Mouse (Mus musculus) neural tube, embryonic 15.5 days (tissue): Measurements from ENCODE around the gene Khdc4. TPM values are rescaled to one million over a fixed set of nuclear protein-coding genes. Genes with fewer than 3 reads are reported as not detected.

Experiments
- ATAC-seq: fragments of 200-750 bp; cut with Nextera tagmentation; 2 replicates; pipeline ENCODE4 v1.8.0; 2017; ENCODE audit warnings: mild to moderate bottlenecking, moderate TSS enrichment, moderate library complexity; ENCODE audit not compliant: low FRiP score
- H3K27ac ChIP-seq: fragments of 300-500 bp; sonication (generic); replicated peaks from 2 replicates; pipeline ENCODE4 v1.5.1; 2015; ENCODE audit warnings: mild to moderate bottlenecking, inconsistent platforms
- H3K27me3 ChIP-seq: fragments of 300-500 bp; sonication (generic); replicated peaks from 2 replicates; pipeline ENCODE4 v1.6.1; 2015; ENCODE audit warnings: inconsistent platforms
- H3K36me3 ChIP-seq: fragments of 300-500 bp; sonication (generic); 2 replicates; pipeline ENCODE4 v1.6.1; 2015; ENCODE audit warnings: inconsistent platforms
- H3K4me1 ChIP-seq: fragments of 300-500 bp; sonication (generic); 2 replicates; pipeline ENCODE4 v1.6.1; 2015; ENCODE audit warnings: inconsistent platforms
- H3K4me2 ChIP-seq: fragments of 300-500 bp; sonication (generic); 2 replicates; pipeline ENCODE4 v1.6.1; 2015; ENCODE audit warnings: inconsistent platforms, mild to moderate bottlenecking, moderate library complexity
- H3K4me3 ChIP-seq: fragments of 300-500 bp; sonication (generic); replicated peaks from 2 replicates; pipeline ENCODE4 v1.5.1; 2015; ENCODE audit warnings: mild to moderate bottlenecking, inconsistent platforms
- H3K9ac ChIP-seq: fragments of 300-500 bp; sonication (generic); replicated peaks from 2 replicates; pipeline ENCODE4 v1.6.1; 2015; ENCODE audit warnings: mild to moderate bottlenecking, inconsistent platforms
- H3K9me3 ChIP-seq: fragments of 300-500 bp; sonication (generic); replicated peaks from 2 replicates; pipeline ENCODE4 v1.6.1; 2016; ENCODE audit warnings: inconsistent platforms
- WGBS: fragments of 180-500 bp; shearing (Covaris S2); methylation state at CpG from one replicate; pipeline ENCODE4 v1.1.7; 2015; ENCODE audit warnings: mixed read lengths; 5-methylcytosine and 5-hydroxymethylcytosine counted together
- polyA plus RNA-seq: library from polyadenylated mRNA; unstranded; fragments of >200 nt; fragmentation: Nextera tagmentation; extraction: Ambion mirVana; gene quantifications from 2 replicates; pipeline ENCODE4 v1.2.1, GENCODE M21; 2015

Khdc4 gene
- polyA plus RNA-seq, 1 experiment from 2014 or later, result 87.4 TPM

DNA sequence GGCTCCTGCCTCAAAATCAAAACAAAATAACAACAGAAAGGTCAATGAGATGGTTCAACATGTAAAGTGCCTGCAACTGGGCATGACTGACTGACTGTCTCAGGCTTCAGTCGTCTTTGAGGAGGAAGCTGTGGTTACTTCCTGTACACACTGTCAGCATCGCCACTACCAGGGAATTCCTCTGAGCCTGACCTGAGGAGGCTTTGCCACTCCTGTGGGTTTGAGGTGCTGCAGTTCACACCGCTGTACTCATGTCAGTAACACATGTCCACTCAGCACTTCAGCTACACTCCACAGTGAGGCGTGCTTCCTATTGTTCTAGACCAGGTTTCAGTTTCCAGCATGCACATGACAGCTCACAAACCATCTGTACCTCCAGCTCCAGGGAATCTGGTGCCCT is 21.5 kb upstream of the Khdc4 start:
- H3K9ac ChIP-seq, result no peak overlapping the region
- no peak for ATAC-seq
- H3K27me3 ChIP-seq, result no peaks in the 10 kb centered on the region
- no peaks in the 10 kb centered on the region for H3K4me1 ChIP-seq
- 84% methylated on average over 4 of the region's 4 CpGs for WGBS
- H3K36me3 ChIP-seq, result no peaks in the 10 kb centered on the region
- H3K27ac ChIP-seq, result no peak overlapping the region
- H3K4me3 ChIP-seq, result no peak overlapping the region
- no peaks in the 10 kb centered on the region for H3K9me3 ChIP-seq
- H3K4me2 ChIP-seq, result no peak overlapping the region

GRCm38 (mm10) chr3:88677399-88677798 is 8.2 kb upstream of the Khdc4 start:
- 11% methylated on average over 11 of the region's 11 CpGs for WGBS
- peak; percentile 50; the same call in 1 of the 2 replicates for ATAC-seq
- Histone ChIP-seq H3K9me3 (no peaks in the 10 kb centered on the region), H3K4me1 (peaks cover 4% of the 10 kb centered on the region), H3K36me3 (no peaks in the 10 kb centered on the region), H3K9ac (peak overlapping the region; percentile 47), H3K4me2 (peak overlapping the region; percentile 70), H3K27me3 (no peaks in the 10 kb centered on the region), H3K27ac (no peak overlapping the region), H3K4me3 (peak overlapping the region; percentile 33)

- WGBS, result 96% methylated on average over 2 of the region's 2 CpGs
- no peaks in the 10 kb centered on the region for H3K27me3 ChIP-seq
- no peak overlapping the region for H3K27ac ChIP-seq
- peaks cover 19% of the 10 kb centered on the region for H3K4me1 ChIP-seq
- ATAC-seq, result no peak
- no peaks in the 10 kb centered on the region for H3K9me3 ChIP-seq
- H3K36me3 ChIP-seq, result peaks cover 10% of the 10 kb centered on the region; the same call in 1 of the 2 replicates
- no peak overlapping the region for H3K4me2 ChIP-seq
- no peak overlapping the region for H3K4me3 ChIP-seq
- H3K9ac ChIP-seq, result no peak overlapping the region
These were observed 1.8 kb upstream of the Khdc4 start for GRCm38 (mm10) chr3:88683814-88684213.

GRCm38 (mm10) chr3:88684236-88684979 is 1.2 kb upstream of the Khdc4 start:
- no peak overlapping the region for H3K9ac ChIP-seq
- peak overlapping the region; percentile 63 for H3K4me3 ChIP-seq
- H3K27me3 ChIP-seq, result no peaks in the 10 kb centered on the region
- H3K9me3 ChIP-seq, result no peaks in the 10 kb centered on the region
- peaks cover 14% of the 10 kb centered on the region for H3K36me3 ChIP-seq
- WGBS, result 66% methylated on average over 8 of the region's 8 CpGs
- no peak for ATAC-seq
- H3K4me1 ChIP-seq, result peaks cover 19% of the 10 kb centered on the region
- peak overlapping the region; percentile 67 for H3K4me2 ChIP-seq
- peak overlapping the region; percentile 86 for H3K27ac ChIP-seq

DNA sequence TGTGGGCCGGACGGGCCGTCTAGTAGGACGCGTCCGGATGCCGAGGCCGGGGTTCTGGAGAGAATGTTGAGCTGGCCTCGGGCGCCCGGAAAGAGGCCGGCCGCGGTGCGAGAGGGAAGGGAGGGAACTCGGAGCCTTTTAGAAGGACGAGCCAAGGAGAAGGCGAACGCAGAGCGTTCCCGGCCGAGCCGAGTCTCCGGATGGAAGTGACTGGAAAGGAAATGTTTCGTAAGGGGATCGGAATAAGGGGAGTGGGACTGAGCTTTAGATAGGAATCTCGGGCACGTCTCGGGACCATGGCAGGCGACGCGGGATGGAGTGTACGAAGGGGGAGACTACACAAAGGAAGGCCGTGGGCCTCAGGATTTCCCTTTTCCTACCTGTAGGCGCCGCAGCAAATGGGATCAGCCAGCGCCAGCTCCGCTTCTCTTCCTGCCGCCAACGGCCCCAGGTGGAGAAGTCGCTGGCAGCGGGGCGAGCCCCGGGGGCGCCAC is 402 bp downstream of the Khdc4 start:
- Histone ChIP-seq H3K27ac (peak overlapping the region; percentile 98), H3K9ac (peak overlapping the region; percentile 94), H3K27me3 (no peaks in the 10 kb centered on the region), H3K4me2 (peak overlapping the region; percentile 67), H3K4me1 (peaks cover 19% of the 10 kb centered on the region), H3K36me3 (peaks cover 30% of the 10 kb centered on the region), H3K9me3 (no peaks in the 10 kb centered on the region), H3K4me3 (peak overlapping the region; percentile 63)
- WGBS, result under 1% methylated on average over 44 of the region's 45 CpGs
- peak; percentile 82 for ATAC-seq

GRCm38 (mm10) chr3:88686734-88687611 is 1.4 kb downstream of the Khdc4 start:
- H3K4me3 ChIP-seq, result peak overlapping the region; percentile 63
- H3K4me2 ChIP-seq, result peak overlapping the region; percentile 67
- no peaks in the 10 kb centered on the region for H3K9me3 ChIP-seq
- no peak for ATAC-seq
- H3K4me1 ChIP-seq, result peaks cover 19% of the 10 kb centered on the region
- H3K27ac ChIP-seq, result peak overlapping the region; percentile 98; the same call in 1 of the 2 replicates
- no peaks in the 10 kb centered on the region for H3K27me3 ChIP-seq
- H3K36me3 ChIP-seq, result peaks cover 36% of the 10 kb centered on the region
- WGBS, result 50% methylated on average over 13 of the region's 13 CpGs
- H3K9ac ChIP-seq, result peak overlapping the region; percentile 94

- H3K36me3 ChIP-seq, result peaks cover 53% of the 10 kb centered on the region
- no peaks in the 10 kb centered on the region for H3K27me3 ChIP-seq
- no peaks in the 10 kb centered on the region for H3K9me3 ChIP-seq
- H3K4me2 ChIP-seq, result no peak overlapping the region
- H3K4me1 ChIP-seq, result peaks cover 19% of the 10 kb centered on the region
- no peak overlapping the region for H3K4me3 ChIP-seq
- 89% methylated on average over 5 of the region's 5 CpGs for WGBS
- H3K9ac ChIP-seq, result no peak overlapping the region
- no peak overlapping the region for H3K27ac ChIP-seq
- ATAC-seq, result no peak
These were observed 3.5 kb downstream of the Khdc4 start for GRCm38 (mm10) chr3:88689079-88689478.

GRCm38 (mm10) chr3:88695545-88695944 is 9.9 kb downstream of the Khdc4 start:
- Histone ChIP-seq H3K9ac (no peak overlapping the region), H3K27me3 (no peaks in the 10 kb centered on the region), H3K4me3 (no peak overlapping the region), H3K27ac (no peak overlapping the region), H3K4me1 (no peaks in the 10 kb centered on the region), H3K9me3 (no peaks in the 10 kb centered on the region), H3K4me2 (no peak overlapping the region), H3K36me3 (peaks cover 91% of the 10 kb centered on the region)
- no peak for ATAC-seq

DNA sequence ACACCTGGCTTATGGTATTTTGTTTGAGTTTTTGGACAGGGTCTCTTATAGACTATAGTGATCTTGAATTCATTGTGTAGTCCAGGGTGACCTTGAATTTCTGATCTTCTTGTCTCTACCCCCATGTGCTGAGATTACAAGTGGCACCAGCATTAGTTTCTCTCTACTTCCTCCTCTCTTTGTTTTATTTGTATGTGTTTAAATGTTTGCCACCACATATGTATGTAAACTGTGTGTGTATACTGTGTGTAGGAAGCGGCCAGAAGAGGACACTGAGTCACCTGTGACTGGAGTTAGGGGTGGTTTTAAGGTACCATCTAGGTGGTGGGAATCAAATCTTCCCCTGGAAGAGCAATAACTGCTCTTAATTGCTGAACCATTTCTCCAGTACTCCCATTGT is 12.4 kb downstream of the Khdc4 start:
- Histone ChIP-seq H3K27ac (no peak overlapping the region), H3K36me3 (peaks cover 90% of the 10 kb centered on the region), H3K27me3 (no peaks in the 10 kb centered on the region), H3K4me2 (no peak overlapping the region), H3K4me3 (no peak overlapping the region), H3K9me3 (no peaks in the 10 kb centered on the region), H3K9ac (no peak overlapping the region), H3K4me1 (no peaks in the 10 kb centered on the region)
- ATAC-seq, result no peak
- WGBS, result 94% methylated on average over 1 of the region's 1 CpGs

- H3K4me3 ChIP-seq, result no peak overlapping the region
- H3K27me3 ChIP-seq, result no peaks in the 10 kb centered on the region
- no peak overlapping the region for H3K4me2 ChIP-seq
- H3K36me3 ChIP-seq, result peaks cover 91% of the 10 kb centered on the region
- H3K27ac ChIP-seq, result no peak overlapping the region
- H3K9me3 ChIP-seq, result no peaks in the 10 kb centered on the region
- WGBS, result 95% methylated on average over 6 of the region's 6 CpGs
- no peak for ATAC-seq
- no peaks in the 10 kb centered on the region for H3K4me1 ChIP-seq
- H3K9ac ChIP-seq, result no peak overlapping the region
These were observed 13.2 kb downstream of the Khdc4 start for GRCm38 (mm10) chr3:88698834-88699233.

DNA sequence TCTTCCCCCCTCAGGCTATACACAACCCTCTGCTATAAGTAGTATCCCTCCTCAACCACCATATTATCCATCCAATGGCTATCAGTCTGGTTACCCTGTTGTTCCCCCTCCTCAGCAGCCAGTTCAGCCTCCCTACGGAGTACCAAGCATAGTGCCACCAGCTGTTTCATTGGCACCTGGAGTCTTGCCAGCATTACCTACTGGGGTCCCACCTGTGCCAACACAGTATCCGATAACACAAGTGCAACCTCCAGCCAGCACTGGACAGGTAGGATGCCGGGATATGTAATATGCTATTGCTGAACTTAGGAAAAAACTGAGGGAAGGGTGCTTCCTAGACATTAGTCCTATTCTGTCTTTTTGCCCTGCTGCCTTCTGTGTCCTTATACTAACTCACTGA is 14.6 kb downstream of the Khdc4 start:
- Histone ChIP-seq H3K27me3 (no peaks in the 10 kb centered on the region), H3K4me1 (no peaks in the 10 kb centered on the region), H3K4me2 (no peak overlapping the region), H3K4me3 (no peak overlapping the region), H3K9ac (no peak overlapping the region), H3K36me3 (peaks cover 88% of the 10 kb centered on the region), H3K9me3 (no peaks in the 10 kb centered on the region), H3K27ac (no peak overlapping the region)
- ATAC-seq, result no peak
- WGBS, result 76% methylated on average over 3 of the region's 3 CpGs

GRCm38 (mm10) chr3:88701222-88701621 is 15.6 kb downstream of the Khdc4 start:
- H3K9me3 ChIP-seq, result no peaks in the 10 kb centered on the region
- H3K4me1 ChIP-seq, result no peaks in the 10 kb centered on the region
- peaks cover 80% of the 10 kb centered on the region for H3K36me3 ChIP-seq
- H3K4me3 ChIP-seq, result no peak overlapping the region
- H3K27me3 ChIP-seq, result no peaks in the 10 kb centered on the region
- no peak for ATAC-seq
- H3K9ac ChIP-seq, result no peak overlapping the region
- H3K27ac ChIP-seq, result no peak overlapping the region
- no peak overlapping the region for H3K4me2 ChIP-seq
- WGBS, result 90% methylated on average over 3 of the region's 3 CpGs
